Mouse (Mus musculus): ENCODE results near the gene Pla2g4d.

Pla2g4d gene

DNA sequence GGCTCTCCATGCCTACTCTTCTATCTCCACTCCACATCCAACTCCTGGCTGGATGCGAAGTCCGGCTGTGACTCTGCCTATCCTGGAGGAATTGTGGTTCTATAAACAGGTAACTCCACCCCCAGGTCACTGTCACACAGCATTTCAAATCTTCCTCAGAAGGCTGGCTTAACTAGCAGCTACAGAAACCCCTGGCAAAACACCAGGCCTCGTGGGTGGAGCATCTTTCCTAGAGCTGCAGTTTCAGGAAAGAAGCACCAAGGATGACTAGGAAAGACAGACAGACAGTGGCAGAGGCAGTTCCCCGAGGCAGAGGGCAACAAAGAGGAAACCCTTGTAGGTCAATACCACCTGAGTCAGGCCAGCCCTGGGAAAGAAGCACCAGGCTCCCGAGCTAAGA is at the start of gene Pla2g4d:
TSS of gene Pla2g4d (minus strand) at position 203 of the 400 bp plus-strand sequence.
- DNase-seq (ENCODE audit: low read depth, low spot score) = no peak

DNA sequence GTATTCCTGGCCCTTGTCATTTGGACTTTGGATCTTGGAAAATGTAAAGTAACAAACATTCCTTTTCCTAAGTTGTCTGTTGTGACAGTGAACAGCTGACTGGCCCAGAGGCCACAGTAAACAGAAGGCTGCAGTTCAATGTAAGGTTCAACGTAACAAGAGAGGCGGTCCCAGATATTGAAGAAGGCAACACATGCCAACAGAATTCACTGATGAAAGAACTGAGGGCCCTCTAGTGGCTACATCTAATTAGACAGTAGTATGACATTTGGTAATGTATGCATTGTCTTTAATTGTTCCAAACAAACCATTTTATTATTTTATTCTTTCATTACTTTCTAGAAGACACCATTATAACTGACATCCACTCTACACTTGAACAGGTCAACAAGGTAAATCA is 48.9 kb upstream of the Pla2g4d start:
- DNase-seq (ENCODE audit: low read depth, low spot score) = no peak

DNA sequence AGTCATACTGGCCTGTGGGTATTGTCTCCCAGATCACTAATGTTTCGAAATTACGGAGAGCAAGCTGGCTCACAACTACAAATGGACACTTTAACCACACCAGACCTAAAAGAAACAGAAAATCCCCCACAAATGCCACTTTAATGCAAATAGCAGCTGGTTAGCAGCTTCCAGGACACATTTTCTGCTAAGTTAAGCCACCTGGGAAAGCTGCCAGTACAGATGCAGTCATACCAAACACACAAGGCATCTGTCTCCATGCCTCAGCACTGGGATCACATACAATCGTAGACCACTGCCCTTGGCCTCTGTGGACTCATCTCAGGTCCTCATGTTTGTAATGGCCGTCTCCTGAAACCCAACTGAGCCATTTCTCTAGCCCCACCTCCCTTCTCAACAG is 42.6 kb upstream of the Pla2g4d start:
- DNase-seq (ENCODE audit: low read depth, low spot score) = no peak

DNA sequence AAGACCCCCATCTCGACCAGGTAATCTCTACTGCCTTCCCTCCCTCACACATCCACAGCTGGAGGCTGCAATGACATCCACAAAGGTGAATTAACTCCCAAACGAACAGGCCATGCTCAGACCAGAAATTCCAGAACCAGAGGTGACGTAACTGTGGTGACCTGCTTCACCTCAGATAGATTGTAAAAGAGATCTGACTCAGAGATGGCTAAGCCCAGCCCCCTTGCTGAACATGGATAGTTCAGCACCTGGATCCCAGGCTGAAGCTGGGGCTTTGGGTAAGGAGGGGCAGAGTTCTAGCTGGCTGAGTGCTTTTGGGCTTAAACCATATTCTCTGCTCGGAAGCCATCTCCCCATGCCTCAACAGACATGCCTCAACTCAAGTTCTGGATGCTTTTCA is 26.1 kb upstream of the Pla2g4d start:
- no peak for DNase-seq (ENCODE audit: low read depth, low spot score)

DNA sequence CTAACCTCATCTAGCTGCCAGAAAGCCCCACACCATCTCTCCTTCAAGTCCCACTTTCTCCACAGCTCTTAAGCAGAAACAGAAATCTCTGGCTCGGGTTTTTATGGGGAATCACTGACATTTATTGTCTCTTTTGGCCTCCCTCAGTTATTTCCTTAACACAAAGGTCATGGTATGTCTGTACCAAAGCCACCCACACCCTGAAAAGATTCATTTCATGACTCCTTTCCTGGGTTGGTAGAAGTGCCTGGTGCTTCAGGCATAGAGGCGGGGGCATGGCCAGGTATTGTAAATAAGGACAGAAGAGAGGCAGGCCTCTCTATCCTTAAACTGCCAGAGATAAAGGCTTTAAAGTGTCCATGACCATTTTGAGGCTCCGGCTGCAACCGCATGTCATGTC is 25.5 kb upstream of the Pla2g4d start:
- no peak for DNase-seq (ENCODE audit: low read depth, low spot score)

DNA sequence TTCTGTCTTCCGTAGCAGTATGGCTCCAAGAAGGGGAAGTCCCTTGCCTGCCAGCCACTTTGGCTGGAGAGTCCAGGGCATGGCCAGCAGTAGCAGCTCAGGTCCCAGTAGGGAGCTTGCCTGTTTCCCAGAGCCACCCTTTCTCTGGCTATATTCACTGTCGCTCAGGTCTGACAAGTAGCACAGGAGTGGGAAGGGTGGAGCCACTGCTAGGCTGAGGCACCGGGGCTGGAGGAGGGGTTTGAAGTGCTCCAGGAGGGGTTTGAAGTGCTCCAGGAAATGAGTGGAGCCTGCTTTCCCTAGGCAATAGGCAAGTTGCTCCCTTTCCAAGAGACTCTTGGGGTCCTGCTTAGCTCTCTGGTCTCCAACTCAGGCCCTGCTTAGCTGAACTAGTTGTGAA is 25.0 kb upstream of the Pla2g4d start, which contains the start of gene Pla2g4f:
TSS of gene Pla2g4f (minus strand) at position 190 of the 400 bp plus-strand sequence.
- no peak for DNase-seq (ENCODE audit: low read depth, low spot score)

DNA sequence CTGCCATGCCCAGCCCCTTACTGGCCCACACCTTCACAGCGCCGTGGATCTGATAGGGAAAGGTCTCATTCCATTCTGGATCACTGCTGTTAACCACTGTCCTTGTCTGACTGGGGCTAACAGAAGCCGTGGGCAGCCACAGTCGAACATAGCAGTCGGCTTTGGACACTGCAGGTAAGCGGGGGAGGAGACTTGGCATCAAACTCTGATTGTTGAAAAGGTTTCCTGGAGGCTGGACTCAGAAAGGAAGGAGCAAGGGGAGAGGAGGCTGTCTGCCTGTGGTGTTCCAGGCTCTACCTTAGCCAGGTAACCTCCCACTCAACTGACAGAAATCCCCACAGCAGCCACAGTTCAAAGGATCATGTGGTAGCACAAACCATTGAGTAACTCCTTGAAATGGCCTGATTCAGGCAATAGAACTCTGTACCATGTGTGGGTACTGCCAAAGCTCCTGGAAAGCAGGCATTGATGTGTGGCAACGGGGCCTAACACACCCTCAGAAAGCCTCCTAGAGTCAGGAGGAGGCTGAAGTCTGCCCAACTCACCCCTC is 23.4 kb upstream of the Pla2g4d start:
- no peak for DNase-seq (ENCODE audit: low read depth, low spot score)

DNA sequence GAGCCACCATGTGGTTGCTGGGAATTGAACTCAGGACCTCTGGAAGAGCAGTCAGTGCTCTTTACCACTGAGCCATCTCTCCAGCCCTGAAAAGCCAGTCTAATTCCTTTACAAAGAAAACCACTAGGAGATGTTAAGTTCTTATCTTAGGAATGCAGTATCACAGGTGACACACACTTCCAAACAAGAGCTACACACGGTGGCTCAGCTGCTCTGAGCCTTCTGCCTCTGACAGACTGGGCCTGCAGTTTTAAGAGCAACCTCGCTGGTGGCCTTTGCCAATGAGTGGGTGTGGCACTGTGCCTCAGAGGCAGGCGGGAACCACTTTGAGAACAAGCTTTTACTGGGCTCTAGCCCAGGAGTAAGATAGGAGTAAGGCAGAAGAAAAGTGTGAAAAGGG is 15.1 kb upstream of the Pla2g4d start:
- no peak for DNase-seq (ENCODE audit: low read depth, low spot score)

DNA sequence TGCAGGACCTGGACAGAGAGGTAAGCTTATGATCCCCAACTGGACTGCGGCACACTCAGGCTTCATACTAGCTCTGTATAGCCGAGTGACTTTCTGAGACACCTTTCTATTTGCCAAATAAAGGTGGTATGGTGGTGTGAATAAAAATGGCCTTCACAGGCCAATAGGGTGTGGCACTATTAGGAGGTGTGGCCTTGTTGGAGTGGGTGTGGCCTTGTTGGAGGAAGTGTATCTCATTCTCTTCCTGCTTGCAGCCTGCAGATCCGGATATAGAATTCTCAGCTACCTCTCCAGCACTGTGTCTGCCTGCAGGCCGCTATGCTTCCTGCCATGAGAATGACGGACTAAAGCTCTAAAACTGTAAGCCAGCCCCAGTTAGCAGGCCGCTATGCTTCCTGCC is 12.1 kb upstream of the Pla2g4d start:
- no peak for DNase-seq (ENCODE audit: low read depth, low spot score)

DNA sequence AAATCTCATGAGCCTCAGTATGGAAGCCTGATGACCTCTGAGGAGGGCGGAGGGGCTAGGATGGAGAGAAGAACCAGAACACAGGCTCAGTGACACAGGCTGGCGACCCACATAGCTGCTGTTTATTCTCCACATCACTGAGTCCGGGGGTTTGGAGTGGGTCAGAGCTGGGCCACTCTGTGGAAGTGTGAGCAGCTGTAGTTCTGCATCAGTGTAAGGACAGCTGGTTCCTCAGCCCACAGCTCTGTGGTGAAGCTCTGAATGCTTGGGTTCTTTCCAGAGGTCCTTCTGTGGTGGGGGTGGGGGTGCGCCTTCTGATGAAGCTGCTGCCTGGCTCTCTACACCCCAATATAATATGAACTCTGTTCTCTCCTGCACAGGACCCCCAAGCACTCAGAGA is 10.9 kb upstream of the Pla2g4d start:
- no peak for DNase-seq (ENCODE audit: low read depth, low spot score)

DNA sequence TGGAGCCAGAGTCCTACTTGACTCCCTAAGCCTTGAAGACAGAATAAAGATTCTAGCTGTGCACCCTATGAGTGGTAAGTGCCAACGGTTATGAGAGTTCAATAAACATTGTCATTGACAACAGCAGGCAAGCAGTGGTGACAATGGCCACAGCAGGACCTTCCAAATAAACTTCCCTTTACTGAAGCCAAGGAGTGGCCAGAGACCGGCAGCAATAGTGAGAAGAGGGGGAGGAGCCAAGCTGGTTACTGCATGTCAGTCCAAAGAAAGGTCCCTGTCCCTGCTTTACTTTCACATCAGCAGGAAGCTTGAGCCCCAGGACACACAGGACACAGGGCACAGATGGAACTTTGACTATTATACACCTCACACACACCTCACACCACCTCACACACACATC is 7.2 kb upstream of the Pla2g4d start:
- DNase-seq (ENCODE audit: low read depth, low spot score) = no peak

DNA sequence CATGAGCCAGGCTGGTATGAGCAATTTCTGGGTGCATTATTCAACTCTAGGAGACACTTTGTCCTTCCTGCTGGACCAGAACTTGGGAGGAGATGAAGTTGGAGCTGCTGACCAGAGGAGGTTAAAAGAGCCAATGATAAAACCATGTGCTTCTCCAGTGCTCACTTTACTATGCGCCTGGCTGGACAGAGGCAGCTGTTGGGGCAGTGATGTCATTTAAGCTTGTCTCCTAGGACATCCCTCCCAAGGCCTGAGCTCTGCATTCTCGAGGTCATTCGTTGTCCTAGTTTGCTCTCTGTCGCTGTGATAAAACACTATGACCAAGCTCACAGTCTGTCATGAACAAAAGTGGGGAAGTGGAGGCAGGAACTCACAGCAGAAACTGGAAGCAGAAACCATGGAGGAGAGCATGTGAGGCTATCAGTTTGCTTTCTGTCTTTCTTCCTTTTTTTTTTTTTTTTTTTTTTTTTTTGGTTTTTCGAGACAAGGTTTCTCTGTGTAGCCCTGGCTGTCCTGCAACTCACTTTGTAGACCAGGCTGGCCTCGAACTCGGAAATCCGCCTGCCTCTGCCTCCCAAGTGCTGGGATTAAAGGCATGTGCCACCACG is 2.6 kb upstream of the Pla2g4d start:
- DNase-seq (ENCODE audit: low read depth, low spot score) = no peak

DNA sequence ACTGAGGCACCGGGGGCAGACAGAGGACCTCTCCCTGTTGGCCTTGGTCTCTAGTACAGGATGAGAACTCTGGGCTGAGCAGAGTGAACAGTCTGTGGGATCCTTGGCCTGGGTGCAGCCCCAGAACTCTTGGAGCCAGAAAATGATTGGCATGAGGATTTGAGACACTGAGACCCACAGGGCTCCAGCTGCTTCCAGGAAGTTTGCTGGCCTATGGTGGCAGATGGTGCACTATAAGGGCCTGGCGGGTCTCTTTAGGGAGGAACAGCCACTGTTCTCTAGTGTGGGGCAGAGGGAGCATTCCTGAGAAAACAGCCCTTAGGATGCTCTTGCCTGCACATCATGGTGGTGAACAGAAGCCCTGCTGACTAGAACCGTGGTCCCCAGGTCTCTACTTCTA is 596 bp downstream of the Pla2g4d start:
- no peak for DNase-seq (ENCODE audit: low read depth, low spot score)

DNA sequence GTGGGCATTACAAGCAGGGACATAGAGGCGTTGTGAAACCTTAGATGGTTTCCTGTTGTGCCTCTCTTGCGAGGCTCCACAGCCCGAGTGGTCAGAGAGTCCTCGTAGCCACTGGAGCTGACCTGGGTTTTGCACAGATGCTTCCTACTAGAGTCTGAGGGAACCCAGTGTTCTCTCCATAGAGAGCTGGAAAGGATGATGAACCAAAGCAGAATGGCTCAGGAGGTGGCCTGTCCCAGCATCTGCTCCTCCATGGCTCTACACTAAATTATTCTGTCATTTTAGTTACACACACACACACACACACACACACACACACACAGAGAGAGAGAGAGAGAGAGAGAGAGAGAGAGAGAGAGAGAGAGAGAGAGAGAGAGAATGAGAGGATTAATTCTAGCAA is 3.4 kb downstream of the Pla2g4d start:
- no peak for DNase-seq (ENCODE audit: low read depth, low spot score)

DNA sequence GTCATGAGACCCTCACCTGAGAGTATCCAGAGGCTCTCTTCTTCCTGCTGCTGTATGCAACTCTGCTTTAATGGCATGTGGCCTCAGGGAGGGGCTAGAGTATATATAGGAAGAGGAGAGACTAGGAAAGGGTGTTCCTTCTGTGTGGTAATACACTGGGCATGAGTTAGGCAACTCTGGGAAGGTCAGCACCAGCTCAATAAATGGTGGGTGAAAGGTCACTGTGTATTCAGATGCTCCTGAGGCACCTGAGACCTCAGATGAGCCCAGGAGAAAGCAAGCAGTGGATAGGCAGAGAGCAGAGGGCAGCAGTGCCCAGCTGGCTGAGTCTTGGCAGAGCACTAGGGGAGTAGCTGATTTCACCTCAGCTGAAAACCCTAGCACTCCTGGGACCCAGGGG is 4.3 kb downstream of the Pla2g4d start:
- DNase-seq (ENCODE audit: low read depth, low spot score) = no peak

DNA sequence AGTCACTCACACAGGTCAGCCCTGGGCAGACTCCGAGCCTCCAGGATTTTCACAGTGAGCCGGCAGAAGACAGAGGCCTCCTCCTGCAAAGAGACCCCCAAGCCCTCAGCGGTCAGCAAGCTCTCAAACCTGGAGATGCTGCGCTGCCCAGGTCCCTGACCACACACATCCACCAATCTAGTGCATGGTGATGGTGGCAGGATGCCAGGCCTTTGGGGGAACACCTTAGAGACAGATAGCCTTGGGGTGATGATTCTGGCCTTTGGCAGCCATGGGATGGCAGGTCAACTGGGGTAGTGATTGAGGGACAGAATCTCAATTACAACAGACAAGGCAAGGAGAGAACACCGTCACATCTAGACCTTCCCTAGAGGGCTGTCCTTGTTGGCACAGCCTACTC is 4.9 kb downstream of the Pla2g4d start:
- no peak for DNase-seq (ENCODE audit: low read depth, low spot score)

DNA sequence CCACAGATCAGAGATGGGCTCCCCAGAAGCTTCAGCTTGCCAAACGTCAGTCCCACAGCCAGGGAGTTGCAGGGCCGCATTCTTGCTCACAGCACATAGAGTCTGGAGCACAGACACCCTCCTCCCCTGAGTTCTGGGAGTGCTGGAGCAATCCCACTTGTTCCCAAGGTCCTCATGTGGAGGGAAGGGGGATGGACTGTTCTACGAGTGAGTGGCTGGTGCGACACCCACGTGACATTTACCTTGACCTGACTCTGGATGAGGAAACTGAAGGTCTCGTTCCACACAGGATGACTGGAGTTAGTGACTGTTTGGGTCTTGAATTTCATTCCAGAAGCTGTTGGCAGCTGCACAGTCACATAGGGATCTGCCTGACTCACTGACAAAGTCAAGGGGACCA is 5.4 kb downstream of the Pla2g4d start:
- DNase-seq (ENCODE audit: low read depth, low spot score) = no peak

DNA sequence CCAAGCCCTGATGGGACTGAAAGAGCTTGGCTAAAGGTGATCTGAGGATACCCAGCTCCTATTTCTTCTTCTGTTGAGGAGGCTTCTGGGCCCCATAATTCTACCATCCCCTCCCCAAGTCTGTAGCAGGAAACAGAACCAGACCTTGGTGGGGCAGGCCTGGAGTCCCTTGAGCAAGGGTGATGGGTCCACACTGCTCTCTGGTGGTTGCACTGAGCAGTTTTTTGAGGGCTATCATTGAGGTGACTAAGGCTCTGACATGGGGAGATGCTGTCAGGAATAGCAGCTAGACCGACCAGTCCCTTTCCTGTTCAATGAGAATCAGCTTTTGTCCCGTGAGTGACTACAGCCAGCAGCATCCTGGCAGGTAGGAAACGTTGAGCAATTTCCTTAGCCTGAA is 7.8 kb downstream of the Pla2g4d start:
- no peak for DNase-seq (ENCODE audit: low read depth, low spot score)

DNA sequence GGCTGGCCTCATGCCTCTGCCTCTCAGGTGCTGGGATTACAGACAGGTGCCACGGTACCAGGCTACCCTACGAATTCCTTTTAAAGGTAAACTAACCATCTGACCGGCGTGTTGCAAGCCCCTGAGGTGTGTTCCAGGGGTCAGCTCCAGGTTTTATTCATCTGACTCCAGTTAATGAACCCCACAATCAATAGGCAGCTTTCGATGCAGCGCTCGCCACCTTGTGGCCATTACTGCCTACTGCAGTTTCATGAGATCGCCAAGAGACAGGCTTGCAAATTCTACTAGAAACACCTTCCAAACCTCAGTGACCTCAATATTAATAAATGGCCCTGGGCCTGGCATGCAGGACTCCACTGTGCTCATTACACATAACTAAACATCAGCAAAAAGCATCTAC is 9.0 kb downstream of the Pla2g4d start:
- peak; percentile 49 for DNase-seq (ENCODE audit: low read depth, low spot score)

DNA sequence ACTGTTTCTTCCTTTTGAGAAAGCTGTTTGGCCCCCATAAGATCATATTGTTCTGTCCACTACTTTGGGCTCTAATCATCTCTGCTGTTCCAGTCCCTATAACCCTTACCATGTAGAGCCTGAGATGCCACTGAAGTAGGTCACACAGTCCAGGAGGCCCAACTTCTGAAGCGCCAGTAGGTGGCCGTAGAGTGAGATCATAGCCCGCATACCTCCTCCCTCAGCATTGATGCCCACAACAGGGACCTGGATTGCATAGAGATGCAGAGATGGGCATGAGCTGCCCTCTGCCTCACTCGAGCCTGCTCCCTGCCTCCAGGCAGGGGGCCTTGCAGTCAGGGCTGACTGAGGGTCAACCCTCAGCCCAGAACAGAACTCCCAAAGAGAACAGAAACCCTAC is 12.0 kb downstream of the Pla2g4d start:
- DNase-seq (ENCODE audit: low read depth, low spot score) = no peak

DNA sequence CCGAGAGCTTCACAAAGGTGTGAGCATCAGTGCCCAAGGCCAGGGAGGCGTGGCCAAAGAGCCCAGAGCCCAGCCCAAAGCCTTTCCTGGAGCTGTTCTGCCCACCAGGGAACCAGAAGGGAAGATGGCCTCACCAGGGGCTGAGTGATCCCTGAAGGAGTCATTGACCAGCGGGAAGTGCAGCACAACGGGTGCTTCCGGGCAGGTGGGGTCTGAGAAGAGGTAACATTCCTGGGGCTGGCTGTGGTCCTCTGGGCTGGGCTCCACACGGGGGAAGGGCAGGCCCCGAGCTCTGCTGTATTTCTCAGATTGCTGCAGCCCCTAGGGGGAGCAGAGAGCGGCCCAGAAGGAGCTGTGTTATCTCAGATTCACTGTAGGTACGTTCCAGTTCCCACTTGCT is 20.4 kb downstream of the Pla2g4d start:
- DNase-seq (ENCODE audit: low read depth, low spot score) = no peak

DNA sequence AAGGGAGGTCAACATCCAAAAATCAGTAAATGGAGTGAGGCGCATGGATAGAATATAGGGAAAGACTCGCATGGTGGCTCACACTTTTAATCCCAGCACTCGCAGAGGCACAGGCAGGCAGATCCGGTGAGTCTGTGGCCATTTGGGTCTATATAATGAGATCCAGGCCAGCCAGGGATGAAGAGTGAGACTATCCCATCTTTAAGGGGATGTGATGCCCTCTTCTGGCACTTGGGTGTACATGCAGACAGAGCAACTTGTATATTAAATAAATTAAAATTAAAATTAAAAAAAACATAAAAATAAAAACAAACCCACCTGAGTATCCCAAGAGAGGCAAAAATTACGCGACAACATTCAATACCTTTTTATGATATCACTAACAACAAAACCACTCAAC is 23.5 kb downstream of the Pla2g4d start:
- no peak for DNase-seq (ENCODE audit: low read depth, low spot score)

DNA sequence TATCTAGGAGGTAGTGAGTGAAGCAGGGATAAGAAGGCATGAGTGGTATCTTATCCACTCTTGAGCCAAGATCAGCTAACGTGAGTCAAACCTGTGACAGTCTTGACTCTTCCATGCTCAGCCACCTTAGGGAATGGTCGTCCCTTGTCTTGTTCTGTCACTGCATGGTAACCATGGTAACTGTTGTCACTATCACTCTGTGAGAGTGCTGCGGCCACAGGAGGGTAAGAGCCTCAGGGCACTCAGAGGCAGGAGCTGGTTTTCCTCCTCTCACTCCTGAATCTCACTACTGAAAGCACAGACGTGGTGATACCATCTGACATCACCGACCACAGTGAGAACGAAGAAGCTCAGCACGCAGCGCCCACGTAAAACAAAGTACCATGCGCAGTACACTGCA is 24.1 kb downstream of the Pla2g4d start:
- no peak for DNase-seq (ENCODE audit: low read depth, low spot score)

DNA sequence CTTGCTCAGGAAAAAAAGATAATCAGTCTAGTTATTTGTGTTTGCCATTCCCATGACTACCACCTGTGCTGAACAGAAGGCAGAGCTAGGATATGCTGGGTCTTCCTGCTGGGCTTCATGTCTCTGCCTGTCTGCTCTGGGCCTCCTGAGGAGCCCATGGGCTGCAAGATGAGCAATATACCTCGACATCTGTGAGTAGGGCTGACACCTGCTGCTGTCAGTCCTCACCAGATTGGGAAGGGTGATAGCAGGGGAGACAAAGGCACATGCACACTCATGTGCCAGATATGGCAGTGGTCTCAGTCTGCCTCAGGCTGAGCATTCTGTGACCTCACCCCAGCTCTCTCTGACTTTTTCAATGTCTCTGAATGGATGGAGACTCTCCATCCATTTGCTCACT is 26.1 kb downstream of the Pla2g4d start:
- no peak for DNase-seq (ENCODE audit: low read depth, low spot score)

Measured in retina, postnatal 7 days (tissue).